Mouse (Mus musculus) MEL (cell line): ENCODE data around the gene 1700042G07Rik. TPM values are rescaled to one million over a fixed set of nuclear protein-coding genes. Genes with fewer than 3 reads are reported as not detected.

ENCODE experiments used
- DNase-seq: peaks from one replicate; pipeline ENCODE4 v3.0.0; 2011; ENCODE audit warnings: low read depth, low spot score
- H3K27ac ChIP-seq: 2 replicates; pipeline ENCODE4 v1.5.1; 2012; ENCODE audit warnings: low read depth, mild to moderate bottlenecking, control low read depth, low read length, moderate library complexity; ENCODE audit not compliant: control insufficient read depth
- H3K27me3 ChIP-seq, 2 experiments: fragments of 150-350 bp in 1 of 2; sonication (generic) in 1 of 2; 2 replicates each; pipeline ENCODE4 v1.6.1; 2012; ENCODE audit warnings: low read length in 2 of 2, mild to moderate bottlenecking in 2 of 2, improper control_type of control experiment in 1 of 2, moderate library complexity in 1 of 2; ENCODE audit not compliant: insufficient read depth in 2 of 2, control insufficient read depth in 1 of 2
- H3K36me3 ChIP-seq, 2 experiments: 2 replicates each; pipeline ENCODE4 v1.6.1; 2012 to 2014; ENCODE audit warnings: low read length in 2 of 2, improper control_type of control experiment in 1 of 2, inconsistent platforms in 1 of 2, mild to moderate bottlenecking in 1 of 2; ENCODE audit not compliant: insufficient read depth in 2 of 2, control insufficient read depth in 1 of 2
- H3K4me1 ChIP-seq, 2 experiments: fragments of 150-350 bp in 1 of 2; sonication (generic) in 1 of 2; 2 replicates each; pipeline ENCODE4 v1.6.1; 2012; ENCODE audit warnings: low read length in 2 of 2, improper control_type of control experiment in 1 of 2, mild to moderate bottlenecking in 1 of 2; ENCODE audit not compliant: insufficient read depth in 2 of 2, control insufficient read depth in 1 of 2
- H3K4me3 ChIP-seq, 2 experiments: fragments of 150-350 bp in 1 of 2; sonication (generic) in 1 of 2; 2 replicates each; pipeline ENCODE4 v1.5.1; 2012; ENCODE audit warnings: low read depth in 2 of 2, low read length in 2 of 2, mild to moderate bottlenecking in 2 of 2, moderate library complexity in 2 of 2, control low read depth in 1 of 2, improper control_type of control experiment in 1 of 2; ENCODE audit not compliant: control insufficient read depth in 1 of 2, insufficient read depth in 1 of 2
- H3K79me2 ChIP-seq: 2 replicates; pipeline ENCODE4 v1.6.1; 2012; ENCODE audit warnings: mild to moderate bottlenecking, low read length, moderate library complexity; ENCODE audit not compliant: control insufficient read depth, poor library complexity, insufficient read depth
- H3K9ac ChIP-seq: 2 replicates; pipeline ENCODE4 v1.6.1; 2012; ENCODE audit warnings: low read depth, mild to moderate bottlenecking, control low read depth, low read length, moderate library complexity; ENCODE audit not compliant: control insufficient read depth, poor library complexity, severe bottlenecking
- H3K9me3 ChIP-seq: fragments of 150-350 bp; sonication (generic); replicated peaks from 2 replicates; pipeline ENCODE4 v1.6.1; 2012; ENCODE audit warnings: mild to moderate bottlenecking, low read length, improper control_type of control experiment, moderate library complexity; ENCODE audit not compliant: insufficient read depth
- CHD1 ChIP-seq: IDR thresholded peaks from 2 replicates; pipeline ENCODE4 v1.6.1; 2012; ENCODE audit warnings: low read depth, mild to moderate bottlenecking, inconsistent platforms, low read length, improper control_type of control experiment
- CTCF ChIP-seq, 3 experiments: IDR thresholded peaks in 2 of 3; conservative IDR thresholded peaks in 1 of 3; 2 replicates each; pipeline ENCODE4 v1.5.1; 2011 to 2012; ENCODE audit warnings: low read length in 3 of 3, low read depth in 2 of 3, mild to moderate bottlenecking in 2 of 3, improper control_type of control experiment in 1 of 3, inconsistent platforms in 1 of 3, mixed read lengths in 1 of 3, moderate library complexity in 1 of 3; ENCODE audit not compliant: control insufficient read depth in 1 of 3, insufficient read depth in 1 of 3, poor library complexity in 1 of 3, severe bottlenecking in 1 of 3
- EP300 ChIP-seq, 2 experiments: IDR thresholded peaks; 2 replicates each; pipeline ENCODE4 v1.6.1; 2011; ENCODE audit warnings: improper control_type of control experiment in 2 of 2, low read length in 2 of 2, low read depth in 1 of 2, mild to moderate bottlenecking in 1 of 2
- GABPA ChIP-seq: IDR thresholded peaks from 2 replicates; pipeline ENCODE4 v1.6.1; 2012; ENCODE audit warnings: low read depth, mild to moderate bottlenecking, inconsistent platforms, low read length, improper control_type of control experiment, moderate library complexity
- GATA1 ChIP-seq: IDR thresholded peaks from 2 replicates; pipeline ENCODE4 v1.6.1; 2011; ENCODE audit warnings: low read depth, low read length, improper control_type of control experiment
- HCFC1 ChIP-seq: IDR thresholded peaks from 2 replicates; pipeline ENCODE4 v1.6.1; 2012; ENCODE audit warnings: low read depth, mild to moderate bottlenecking, inconsistent platforms, low read length, improper control_type of control experiment, moderate library complexity
- MAFK ChIP-seq: IDR thresholded peaks from 2 replicates; pipeline ENCODE4 v1.6.1; 2011; ENCODE audit warnings: low read depth, mild to moderate bottlenecking, low read length, improper control_type of control experiment, borderline replicate concordance
- MAX ChIP-seq: IDR thresholded peaks from 2 replicates; pipeline ENCODE4 v1.6.1; 2011; ENCODE audit warnings: low read length, improper control_type of control experiment
- MAZ ChIP-seq: IDR thresholded peaks from 2 replicates; pipeline ENCODE4 v1.6.1; 2012; ENCODE audit warnings: low read depth, mild to moderate bottlenecking, inconsistent platforms, low read length, improper control_type of control experiment
- MEF2A ChIP-seq: IDR thresholded peaks from 2 replicates; pipeline ENCODE4 v1.6.1; 2014; ENCODE audit warnings: low read depth, mild to moderate bottlenecking, inconsistent platforms, low read length, improper control_type of control experiment; ENCODE audit not compliant: poor library complexity, insufficient replicate concordance, severe bottlenecking; ENCODE audit errors: extremely low read depth
- MXI1 ChIP-seq: IDR thresholded peaks from 2 replicates; pipeline ENCODE4 v1.6.1; 2011; ENCODE audit warnings: mild to moderate bottlenecking, low read depth, low read length, improper control_type of control experiment
- MYB ChIP-seq: IDR thresholded peaks from 2 replicates; pipeline ENCODE4 v1.6.1; 2011; ENCODE audit warnings: mild to moderate bottlenecking, low read depth, low read length, improper control_type of control experiment
- NELFE ChIP-seq: IDR thresholded peaks from 2 replicates; pipeline ENCODE4 v1.6.1; 2011; ENCODE audit warnings: low read depth, low read length, improper control_type of control experiment
- NRF1 ChIP-seq: IDR thresholded peaks from 2 replicates; pipeline ENCODE4 v1.6.1; 2014; ENCODE audit warnings: low read depth, mild to moderate bottlenecking, inconsistent platforms, low read length, improper control_type of control experiment, moderate library complexity; ENCODE audit not compliant: poor library complexity, insufficient read depth, severe bottlenecking
- POLR2AphosphoS2 ChIP-seq: IDR thresholded peaks from 2 replicates; pipeline ENCODE4 v1.6.1; 2011; ENCODE audit warnings: low read length, improper control_type of control experiment
- POLR2AphosphoS5 ChIP-seq: IDR thresholded peaks from 2 replicates; pipeline ENCODE4 v1.6.1; 2012; ENCODE audit warnings: low read depth, borderline replicate concordance, mild to moderate bottlenecking, inconsistent platforms, low read length, moderate library complexity, mixed read lengths
- RCOR1 ChIP-seq: IDR thresholded peaks from 2 replicates; pipeline ENCODE4 v1.6.1; 2012; ENCODE audit warnings: low read depth, mild to moderate bottlenecking, inconsistent platforms, low read length, improper control_type of control experiment
- SIN3A ChIP-seq: IDR thresholded peaks from 2 replicates; pipeline ENCODE4 v1.6.1; 2012; ENCODE audit warnings: low read length, improper control_type of control experiment, inconsistent platforms
- SMC3 ChIP-seq: IDR thresholded peaks from 2 replicates; pipeline ENCODE4 v1.6.1; 2011; ENCODE audit warnings: low read depth, low read length, improper control_type of control experiment
- TBP ChIP-seq: IDR thresholded peaks from 2 replicates; pipeline ENCODE4 v1.8.0; 2011; ENCODE audit warnings: low read depth, low read length, improper control_type of control experiment
- USF1 ChIP-seq: IDR thresholded peaks from 2 replicates; pipeline ENCODE4 v1.6.1; 2014; ENCODE audit warnings: low read depth, mild to moderate bottlenecking, inconsistent platforms, low read length, improper control_type of control experiment, moderate library complexity
- ZKSCAN1 ChIP-seq: IDR thresholded peaks from 2 replicates; pipeline ENCODE4 v1.6.1; 2012; ENCODE audit warnings: low read depth, mild to moderate bottlenecking, inconsistent platforms, low read length, improper control_type of control experiment, moderate library complexity
- ZNF384 ChIP-seq: IDR thresholded peaks from 2 replicates; pipeline ENCODE4 v1.6.1; 2012; ENCODE audit warnings: low read depth, mild to moderate bottlenecking, inconsistent platforms, low read length, improper control_type of control experiment
- polyA plus RNA-seq, 2 experiments: library from polyadenylated mRNA; stranded (reverse) in 1 of 2; unstranded in 1 of 2; fragments of >175 nt in 1 of 2; fragments of >200 nt in 1 of 2; gene quantifications; 2 replicates each; pipeline versions ENCODE4 v1.2.1 to v1.2.4; 2012; ENCODE audit warnings: low replicate concordance in 2 of 2, low read depth in 1 of 2; ENCODE audit not compliant: insufficient read length in 2 of 2, insufficient read depth in 1 of 2, missing spikeins in 1 of 2
- total RNA-seq: library from RNA; depleted of rRNA; stranded (reverse); fragments of 300-350 nt; gene quantifications from 2 replicates; pipeline ENCODE4 v1.2.3, GENCODE M21; 2012

Gene 1700042G07Rik
- total and polyA plus RNA-seq, 3 experiments: not detected

DNA sequence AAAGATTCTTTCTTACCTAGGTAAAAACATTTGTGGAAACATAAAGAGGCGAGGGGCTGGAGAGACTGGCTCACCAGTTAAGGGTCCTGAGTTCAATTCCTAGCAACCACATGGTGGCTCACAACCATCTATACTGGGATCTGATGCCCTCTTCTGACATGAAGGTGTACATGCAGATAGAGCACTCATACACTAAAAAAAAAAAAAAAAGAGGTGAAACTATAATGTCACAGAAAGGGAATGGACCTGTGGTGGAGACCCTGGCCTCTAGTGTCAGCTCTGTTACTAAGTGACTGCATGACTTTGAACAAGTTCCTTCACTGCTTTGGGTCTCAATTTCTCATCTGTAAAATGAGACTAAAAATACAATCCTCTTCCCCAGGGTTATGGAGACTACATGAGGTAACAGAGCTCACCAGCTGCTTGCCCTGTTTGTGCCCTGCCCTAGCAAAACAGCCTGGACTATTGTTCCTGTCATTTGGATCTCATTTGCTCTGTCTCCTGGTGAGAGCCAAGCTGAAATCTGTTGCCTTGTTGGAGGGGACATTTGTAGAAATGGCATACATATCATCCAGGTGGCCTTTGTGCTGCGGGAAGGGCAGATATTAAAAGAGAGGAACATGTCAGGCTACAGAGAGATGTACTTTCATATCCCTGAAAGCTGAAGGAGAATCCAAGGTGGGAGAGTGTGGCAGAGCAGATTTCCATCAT is 42.9 kb downstream of the 1700042G07Rik start:
- Histone ChIP-seq H3K9ac (no peak overlapping the region), H3K36me3 (peaks cover 0 to 16% of the 10 kb centered on the region in 2 experiments; a peak in 2 of 4 replicates), H3K27ac (no peak overlapping the region), H3K27me3 (no peaks in the 10 kb centered on the region), H3K4me1 (peaks cover 7 to 8% of the 10 kb centered on the region in 2 experiments), H3K79me2 (peaks cover 4% of the 10 kb centered on the region; the same call in 1 of the 2 replicates), H3K9me3 (no peaks in the 10 kb centered on the region), H3K4me3 (no peak overlapping the region)
- no peak for DNase-seq
- no peak for TF ChIP-seq GATA1
- TF ChIP-seq MYB: no peak
- no peak for TF ChIP-seq MAX
- no peak for TF ChIP-seq MAFK
- peak; percentile 14; the same call in 1 of the 2 replicates for TF ChIP-seq SMC3
- no peak for TF ChIP-seq TBP
- no peak for TF ChIP-seq EP300 (IDR thresholded peaks at IDR 0.05; ENCODE audit: low read depth in 1 of 2, low read length in 2 of 2)
- no peak for TF ChIP-seq POLR2AphosphoS2
- no peak for TF ChIP-seq CHD1
- TF ChIP-seq MEF2A: no peak
- TF ChIP-seq RCOR1: no peak
- no peak for TF ChIP-seq HCFC1
- TF ChIP-seq GABPA: no peak
- no peak for TF ChIP-seq ZKSCAN1
- no peak for TF ChIP-seq NELFE
- peak in 1 of 3 experiments; percentile 26; a peak in 1 of 6 replicates for TF ChIP-seq CTCF (IDR thresholded peaks at IDR 0.05 in 2 of 3, conservative IDR thresholded peaks at IDR 0.05 in 1 of 3; ENCODE audit: control insufficient read depth in 1 of 3, insufficient read depth in 1 of 3, low read depth in 2 of 3, low read length in 3 of 3, poor library complexity in 1 of 3, severe bottlenecking in 1 of 3)
- TF ChIP-seq ZNF384: peak; percentile 85
- TF ChIP-seq NRF1: no peak
- TF ChIP-seq MAZ: no peak
- TF ChIP-seq MXI1: no peak
- TF ChIP-seq USF1: no peak
- TF ChIP-seq POLR2AphosphoS5: no peak
- TF ChIP-seq SIN3A: no peak
